Mouse (Mus musculus) C2C12 (cell line): ENCODE measurements around the gene Zc3h10. TPM values are rescaled to one million over a fixed set of nuclear protein-coding genes. Genes with fewer than 3 reads are reported as not detected.
A peak's percentile ranks its signal among the peaks of the same experiment; 100 is the strongest.
"Not testable (repeated sequence)": the region's sequence is repeated elsewhere in the genome, so short reads cannot be mapped to it uniquely, and the experiment has no call there.

Source experiments
- H3K27me3 ChIP-seq: one replicate; pipeline ENCODE4 v1.6.1; 2011; ENCODE audit not compliant: control insufficient read depth, insufficient read depth, insufficient read length
- H3K36me3 ChIP-seq: one replicate; pipeline ENCODE4 v1.6.1; 2011; ENCODE audit not compliant: control insufficient read depth, insufficient read depth
- H3K4me3 ChIP-seq: one replicate; pipeline ENCODE4 v1.5.1; 2011; ENCODE audit warnings: mild to moderate bottlenecking, control low read depth; ENCODE audit not compliant: poor library complexity, insufficient read depth, severe bottlenecking
- H3K79me2 ChIP-seq: one replicate; pipeline ENCODE4 v1.6.1; 2011; ENCODE audit not compliant: control insufficient read depth, insufficient read depth
- H3K79me3 ChIP-seq: one replicate; pipeline ENCODE4 v1.6.1; 2011; ENCODE audit warnings: low read depth, control low read depth
- H3ac ChIP-seq: one replicate; pipeline ENCODE3; 2011; ENCODE audit warnings: low read depth; ENCODE audit not compliant: control insufficient read depth, insufficient read length
- CEBPB ChIP-seq: IDR thresholded peaks from one replicate; pipeline ENCODE4 v1.6.1; 2011; ENCODE audit warnings: low read depth, mild to moderate bottlenecking, control low read depth, moderate library complexity
- CTCF ChIP-seq: IDR thresholded peaks from one replicate; pipeline ENCODE4 v1.5.1; 2011; ENCODE audit not compliant: control insufficient read depth, insufficient read depth, insufficient read length
- FOSL1 ChIP-seq: IDR thresholded peaks from one replicate; pipeline ENCODE4 v1.8.0; 2011; ENCODE audit warnings: mild to moderate bottlenecking, low read length; ENCODE audit not compliant: poor library complexity, insufficient read depth, severe bottlenecking
- MAX ChIP-seq: IDR thresholded peaks from one replicate; pipeline ENCODE4 v1.6.1; 2011; ENCODE audit warnings: mild to moderate bottlenecking, control low read depth
- MYOD1 ChIP-seq: IDR thresholded peaks from one replicate; pipeline ENCODE4 v1.6.1; 2011; ENCODE audit warnings: low read depth; ENCODE audit not compliant: control insufficient read depth, insufficient read length
- MYOG ChIP-seq: IDR thresholded peaks from one replicate; pipeline ENCODE4 v1.6.1; 2011; ENCODE audit not compliant: control insufficient read depth, insufficient read length; ENCODE audit errors: extremely low read depth
- USF1 ChIP-seq: IDR thresholded peaks from one replicate; pipeline ENCODE4 v1.6.1; 2011; ENCODE audit warnings: low read depth, mild to moderate bottlenecking, control low read depth, moderate library complexity
- polyA plus RNA-seq: library from polyadenylated mRNA; unstranded; fragments of >200 nt; fragmentation: generic; extraction: Trizol; gene quantifications from one replicate; pipeline ENCODE4 v1.2.1, GENCODE M21; 2012; ENCODE audit warnings: missing spikeins

The Zc3h10 gene
- polyA plus RNA-seq, 1 experiment, result 13.0 TPM

GRCm38 (mm10) chr10:128548947-128549681 lies 1.5 kb upstream of the Zc3h10 start, which contains the start of gene Rpl41:
Gene Rpl41, minus strand, starts transcription at chr10:128549305.
- peak within 1 kb of the TSS; percentile 89 for H3ac ChIP-seq
- peaks cover 15% of the 10 kb centered on the region for H3K79me3 ChIP-seq
- TF ChIP-seq MAX (peak; percentile 37), MYOD1 (no peak), USF1 (no peak), MYOG (no peak), CEBPB (peak; percentile 72), FOSL1 (no peak), CTCF (no peak)
- no peaks in the 10 kb centered on the region for H3K27me3 ChIP-seq
- peak within 1 kb of the TSS; percentile 85 for H3K4me3 ChIP-seq
- peaks cover 26% of the 10 kb centered on the region for H3K36me3 ChIP-seq
- peaks cover 43% of the 10 kb centered on the region for H3K79me2 ChIP-seq

- Histone ChIP-seq H3K36me3 (peaks cover 35% of the 10 kb centered on the region), H3ac (peak overlapping the region; percentile 89), H3K4me3 (peak overlapping the region; percentile 85), H3K79me3 (peaks cover 17% of the 10 kb centered on the region), H3K79me2 (peaks cover 50% of the 10 kb centered on the region)
- H3K27me3 ChIP-seq, result not testable (repeated sequence)
These were observed 647 bp upstream of the Zc3h10 start for GRCm38 (mm10) chr10:128548051-128548791.

DNA sequence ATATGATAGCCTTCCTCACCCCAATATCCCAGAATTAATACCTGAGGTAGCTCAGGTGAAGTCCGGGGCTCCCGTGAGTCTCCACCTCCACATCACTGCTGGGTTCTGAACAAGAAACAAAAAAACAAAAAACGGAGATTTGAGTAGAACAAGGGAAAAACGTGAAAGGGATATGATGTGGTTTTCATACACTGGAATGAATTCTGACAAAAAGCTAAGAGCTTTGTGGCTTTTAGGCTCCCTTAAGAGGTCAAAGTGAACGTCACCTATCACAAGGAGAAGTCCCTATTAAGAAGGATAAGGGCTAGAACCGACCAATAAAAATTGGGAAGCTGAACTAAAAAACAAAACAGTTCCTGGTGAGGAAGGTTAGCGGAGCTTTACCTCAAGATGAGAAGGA lies 787 bp downstream of the Zc3h10 start:
- Histone ChIP-seq H3K27me3 (no peaks in the 10 kb centered on the region), H3ac (peak overlapping the region; percentile 73), H3K4me3 (peak overlapping the region; percentile 85), H3K79me3 (peaks cover 17% of the 10 kb centered on the region), H3K36me3 (peaks cover 39% of the 10 kb centered on the region), H3K79me2 (peaks cover 50% of the 10 kb centered on the region)
- TF ChIP-seq CTCF, result no peak
- no peak for TF ChIP-seq MYOG

- Histone ChIP-seq H3ac (peak overlapping the region; percentile 73), H3K79me3 (peaks cover 17% of the 10 kb centered on the region), H3K36me3 (peaks cover 39% of the 10 kb centered on the region), H3K79me2 (peaks cover 50% of the 10 kb centered on the region), H3K4me3 (peak overlapping the region; percentile 85), H3K27me3 (no peaks in the 10 kb centered on the region)
- TF ChIP-seq USF1 (peak; percentile 90), MYOG (no peak), CEBPB (no peak), CTCF (no peak), MYOD1 (no peak), MAX (peak; percentile 95), FOSL1 (no peak)
These were observed 1.2 kb downstream of the Zc3h10 start for GRCm38 (mm10) chr10:128546361-128546760.

- H3K79me3 ChIP-seq, result peaks cover 17% of the 10 kb centered on the region
- H3K79me2 ChIP-seq, result peaks cover 50% of the 10 kb centered on the region
- H3K36me3 ChIP-seq, result peaks cover 39% of the 10 kb centered on the region
- TF ChIP-seq MYOD1 (no peak), CEBPB (no peak), MYOG (no peak), MAX (no peak), USF1 (no peak), FOSL1 (no peak), CTCF (no peak)
- no peak overlapping the region for H3K4me3 ChIP-seq
- H3ac ChIP-seq, result no peak overlapping the region
- no peaks in the 10 kb centered on the region for H3K27me3 ChIP-seq
These were observed 2.0 kb downstream of the Zc3h10 start for GRCm38 (mm10) chr10:128545570-128545898.
